Mouse (Mus musculus) ovary, adult 18-20 months (tissue): Measurements from ENCODE around the gene Taar6.

ENCODE experiments used
- DNase-seq: peaks from one replicate; pipeline ENCODE4 v3.0.0; 2022; ENCODE audit warnings: low spot score, mixed read lengths

The Taar6 gene

GRCm38 (mm10) chr10:23937613-23938012 lies 47.8 kb downstream of the Taar6 start:
- DNase-seq: no peak
